Mouse (Mus musculus): ENCODE results near the gene Csnk1e.

The Csnk1e gene

DNA sequence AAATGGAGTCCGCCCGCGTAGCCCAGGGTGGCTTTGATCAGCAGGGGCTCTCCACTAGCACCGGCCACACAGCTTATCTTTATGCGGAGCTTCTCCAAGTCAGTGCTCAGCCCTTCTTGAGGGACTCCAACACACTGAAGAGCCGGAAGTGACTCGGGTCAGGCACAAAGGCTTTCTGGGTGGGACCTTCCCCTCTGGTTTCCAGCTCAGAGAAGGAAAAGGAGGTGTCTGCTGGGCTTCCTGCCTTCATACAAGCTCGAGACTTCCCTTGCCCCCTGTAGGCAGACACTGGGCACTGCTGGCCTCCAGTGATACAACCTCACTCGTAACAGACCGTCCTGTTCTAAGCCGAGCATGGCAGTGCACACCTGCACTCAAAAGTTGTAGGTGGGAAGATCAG lies 58.6 kb downstream of the Csnk1e start:
- DNase-seq (ENCODE audit: low read depth in 1 of 2, low spot score in 2 of 2) = no peak

DNA sequence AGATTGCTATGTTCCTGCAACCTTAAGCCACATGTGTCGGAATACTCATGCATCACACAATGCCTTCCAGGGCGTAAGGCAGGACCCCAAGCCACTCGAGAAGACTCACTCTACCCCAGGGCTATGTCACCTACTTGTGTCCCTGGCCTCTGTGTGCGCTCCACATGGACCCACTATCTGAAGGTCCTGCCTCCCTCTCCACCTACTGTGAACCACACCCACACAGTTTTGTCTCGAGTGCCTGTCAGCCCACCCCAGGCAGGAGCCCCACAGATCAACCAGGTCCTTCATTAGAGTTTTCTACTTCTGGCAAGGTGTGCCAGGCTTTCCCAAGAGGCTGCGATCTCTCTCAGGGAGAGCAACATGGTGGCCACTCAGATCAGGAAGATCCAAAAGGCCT lies 60.1 kb downstream of the Csnk1e start:
- DNase-seq (ENCODE audit: low read depth in 1 of 2, low spot score in 2 of 2) = no peak

DNA sequence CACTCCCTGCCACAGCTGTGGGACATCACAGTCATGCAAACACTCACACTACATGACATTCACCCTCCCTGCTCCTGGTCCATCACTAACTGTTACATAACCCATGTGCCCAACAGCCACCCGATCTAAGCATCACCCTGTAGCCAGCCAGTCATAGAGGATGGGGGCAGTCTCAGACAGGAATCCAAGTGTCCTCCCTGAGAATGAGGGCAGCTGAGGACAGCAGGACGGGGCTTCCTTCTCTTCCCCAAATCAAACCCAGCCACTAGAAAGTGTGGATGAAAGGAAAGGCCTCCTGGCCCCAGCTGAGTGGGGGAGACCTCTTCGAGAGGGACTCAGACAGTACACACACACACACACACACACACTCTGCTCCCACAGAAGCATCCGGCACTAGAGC lies 60.5 kb downstream of the Csnk1e start:
- DNase-seq (ENCODE audit: low read depth in 1 of 2, low spot score in 2 of 2) = no peak

DNA sequence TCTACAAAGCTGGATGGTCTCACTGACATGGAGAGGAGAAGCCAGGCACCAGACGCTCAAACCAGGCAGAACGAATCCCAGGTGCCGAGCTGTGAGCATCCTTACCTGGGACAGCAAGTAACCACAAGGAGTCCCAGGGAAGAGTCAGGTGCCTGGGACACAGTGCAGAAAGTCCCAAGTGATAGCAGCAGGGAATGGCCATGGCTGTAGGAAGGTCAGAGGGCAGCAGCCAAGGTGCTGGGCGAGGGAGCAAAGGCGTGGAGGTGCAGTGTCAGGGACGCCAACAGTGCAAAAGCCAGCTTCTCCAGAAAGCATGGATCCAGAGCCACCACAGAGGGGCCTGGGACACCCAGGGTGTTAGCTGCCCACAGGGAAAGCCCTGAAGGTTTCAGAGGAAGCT lies 62.3 kb downstream of the Csnk1e start:
- DNase-seq (ENCODE audit: low read depth in 1 of 2, low spot score in 2 of 2) = no peak

DNA sequence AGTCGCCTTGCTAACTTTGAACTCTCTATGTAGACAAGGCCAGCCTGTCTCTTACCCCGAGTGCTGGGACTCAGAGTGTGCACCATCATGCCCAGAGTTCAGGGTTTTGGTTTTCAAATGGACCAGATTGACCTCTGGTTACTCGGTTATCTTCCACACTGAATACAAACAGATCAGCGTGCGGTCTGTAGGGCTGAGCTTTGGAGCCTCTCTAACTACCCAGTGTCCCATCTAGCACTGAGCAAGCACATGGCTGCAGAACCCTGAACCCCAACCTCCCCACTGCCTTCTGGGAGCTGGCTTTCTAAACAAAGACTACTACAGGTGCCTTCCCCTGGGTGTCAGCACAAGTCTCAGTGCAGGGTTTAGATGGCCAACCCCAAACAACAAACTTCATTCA lies 62.8 kb downstream of the Csnk1e start:
- no peak for DNase-seq (ENCODE audit: low read depth in 1 of 2, low spot score in 2 of 2)

DNA sequence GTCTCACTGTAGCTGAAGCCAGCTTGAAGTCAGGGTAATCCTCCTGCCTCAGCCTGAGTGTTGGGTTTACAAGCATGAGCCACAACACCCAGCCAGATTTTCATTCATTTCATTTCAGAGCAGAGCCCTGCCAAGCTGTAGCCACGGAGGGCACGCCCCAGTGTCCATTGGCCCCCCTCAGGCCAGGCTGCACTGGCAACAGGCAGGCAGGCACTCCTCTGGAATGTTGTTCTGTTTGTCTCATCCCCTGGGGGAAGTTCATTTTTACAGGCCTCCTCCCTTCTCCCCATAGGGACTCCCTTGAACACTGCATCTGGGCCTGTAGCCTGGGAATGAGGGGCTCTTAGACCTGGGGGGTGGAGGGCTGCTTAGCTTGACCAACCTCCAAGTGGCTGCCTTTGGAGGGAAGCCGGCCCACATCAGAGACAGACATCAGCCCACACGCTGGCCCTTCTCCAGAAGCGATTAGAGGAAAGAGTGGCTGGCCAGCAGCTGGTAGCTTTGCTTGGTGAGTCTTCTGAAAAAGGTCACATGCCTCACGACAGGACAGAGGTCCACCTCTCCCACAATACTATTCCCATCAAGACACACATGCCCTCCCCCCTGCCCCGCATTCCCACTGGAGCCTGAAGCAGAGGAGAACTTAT lies 63.8 kb downstream of the Csnk1e start:
- no peak for DNase-seq (ENCODE audit: low read depth in 1 of 2, low spot score in 2 of 2)

DNA sequence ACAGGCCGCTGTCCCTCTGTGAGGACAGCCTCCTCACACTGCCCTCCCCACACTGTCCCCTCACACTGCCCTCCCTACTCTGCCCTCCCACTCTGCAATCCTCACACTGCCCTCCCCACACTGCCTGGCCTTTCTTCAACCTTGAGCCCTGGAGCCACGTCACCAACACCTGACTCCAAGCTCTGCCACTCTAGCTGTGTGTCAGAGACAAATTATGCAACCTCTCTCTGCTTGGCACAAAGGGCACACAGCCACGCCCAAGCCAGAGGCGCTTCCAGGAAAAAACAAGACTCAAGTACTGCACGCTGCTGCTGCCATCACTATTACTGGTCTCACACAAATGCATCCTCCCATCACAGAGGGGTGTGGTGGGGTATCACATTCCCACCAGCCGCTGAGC lies 64.9 kb downstream of the Csnk1e start:
- peak; percentile 61 to 67 for DNase-seq (ENCODE audit: low read depth in 1 of 2, low spot score in 2 of 2)

DNA sequence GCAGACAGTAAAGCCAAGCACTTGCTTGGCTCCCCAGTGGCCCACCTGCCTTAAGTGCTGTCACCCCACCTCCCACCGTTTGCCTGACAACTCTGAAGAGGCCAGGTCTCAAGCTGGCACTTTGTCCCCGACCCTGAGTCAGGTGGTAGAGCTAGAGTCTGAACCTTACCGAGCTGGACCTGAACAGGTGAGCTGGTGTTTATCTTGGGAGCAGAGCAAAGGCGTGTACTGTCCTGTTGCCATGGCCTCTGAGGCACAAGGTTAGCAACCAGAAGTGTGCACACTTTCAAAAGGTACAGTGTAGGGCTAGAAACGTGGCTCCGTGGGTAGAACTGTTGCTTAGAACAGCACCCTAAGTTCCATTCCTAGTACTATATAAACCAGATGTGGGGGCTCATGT lies 67.2 kb downstream of the Csnk1e start:
- DNase-seq (ENCODE audit: low read depth in 1 of 2, low spot score in 2 of 2) = no peak

DNA sequence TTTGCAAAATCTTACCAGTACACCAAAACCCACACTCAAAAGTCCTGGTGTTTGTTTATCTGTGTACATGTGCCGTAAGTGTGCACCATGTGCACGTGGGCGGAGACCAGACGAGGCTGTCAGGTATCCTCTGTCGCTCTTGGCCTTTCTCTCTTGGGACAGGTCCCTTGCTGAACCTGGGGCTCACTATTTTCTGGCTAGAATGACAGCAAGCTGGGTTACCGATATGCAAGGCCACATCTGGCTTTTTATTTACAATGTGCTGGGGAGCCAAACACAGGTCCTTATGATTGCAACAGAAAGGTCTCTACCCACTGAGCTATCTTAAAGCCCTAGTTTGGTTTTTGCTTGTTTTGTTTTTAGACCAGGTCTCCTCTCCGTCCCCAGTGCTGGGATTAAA lies 67.8 kb downstream of the Csnk1e start:
- DNase-seq (ENCODE audit: low read depth in 1 of 2, low spot score in 2 of 2) = no peak

DNA sequence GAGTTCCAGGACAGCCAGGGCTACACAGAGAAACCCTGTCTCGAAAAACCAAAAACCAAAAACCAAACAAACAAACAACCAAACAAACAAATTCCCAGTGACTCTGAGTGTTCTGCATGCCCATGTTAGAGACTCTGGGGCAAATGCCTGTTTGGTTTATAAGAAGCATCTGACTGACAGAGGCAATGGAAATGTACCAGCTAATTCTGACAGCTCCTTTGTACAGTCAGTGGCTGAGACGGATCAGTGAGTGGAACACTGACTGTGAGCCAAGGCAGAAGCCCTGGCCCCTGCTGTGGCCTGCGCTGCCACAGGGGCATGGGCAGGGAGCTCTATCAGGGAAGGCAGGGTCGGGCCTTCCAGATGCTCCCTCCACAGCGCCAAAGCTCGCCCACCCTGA lies 68.3 kb downstream of the Csnk1e start:
- DNase-seq (ENCODE audit: low read depth in 1 of 2, low spot score in 2 of 2) = no peak

DNA sequence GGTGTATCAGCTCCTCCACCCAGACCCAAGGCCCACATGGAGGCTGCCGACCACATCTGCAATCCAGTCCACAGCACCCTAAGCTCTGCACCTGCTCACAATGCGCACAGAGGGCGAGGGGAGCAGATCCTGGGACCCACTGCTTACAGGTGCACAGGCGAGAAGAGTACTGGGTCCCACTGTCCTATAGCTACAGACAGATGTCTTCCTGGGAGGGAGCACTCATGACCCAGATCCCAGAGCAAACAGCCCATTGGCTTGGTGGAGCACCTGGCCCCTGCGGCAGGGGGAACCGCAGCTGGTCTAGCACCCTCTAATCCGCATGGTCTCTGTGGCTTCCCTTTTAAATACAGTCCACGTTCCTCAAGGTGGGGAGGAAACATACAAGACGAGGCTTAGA lies 73.7 kb downstream of the Csnk1e start:
- no peak for DNase-seq (ENCODE audit: low read depth in 1 of 2, low spot score in 2 of 2)

DNA sequence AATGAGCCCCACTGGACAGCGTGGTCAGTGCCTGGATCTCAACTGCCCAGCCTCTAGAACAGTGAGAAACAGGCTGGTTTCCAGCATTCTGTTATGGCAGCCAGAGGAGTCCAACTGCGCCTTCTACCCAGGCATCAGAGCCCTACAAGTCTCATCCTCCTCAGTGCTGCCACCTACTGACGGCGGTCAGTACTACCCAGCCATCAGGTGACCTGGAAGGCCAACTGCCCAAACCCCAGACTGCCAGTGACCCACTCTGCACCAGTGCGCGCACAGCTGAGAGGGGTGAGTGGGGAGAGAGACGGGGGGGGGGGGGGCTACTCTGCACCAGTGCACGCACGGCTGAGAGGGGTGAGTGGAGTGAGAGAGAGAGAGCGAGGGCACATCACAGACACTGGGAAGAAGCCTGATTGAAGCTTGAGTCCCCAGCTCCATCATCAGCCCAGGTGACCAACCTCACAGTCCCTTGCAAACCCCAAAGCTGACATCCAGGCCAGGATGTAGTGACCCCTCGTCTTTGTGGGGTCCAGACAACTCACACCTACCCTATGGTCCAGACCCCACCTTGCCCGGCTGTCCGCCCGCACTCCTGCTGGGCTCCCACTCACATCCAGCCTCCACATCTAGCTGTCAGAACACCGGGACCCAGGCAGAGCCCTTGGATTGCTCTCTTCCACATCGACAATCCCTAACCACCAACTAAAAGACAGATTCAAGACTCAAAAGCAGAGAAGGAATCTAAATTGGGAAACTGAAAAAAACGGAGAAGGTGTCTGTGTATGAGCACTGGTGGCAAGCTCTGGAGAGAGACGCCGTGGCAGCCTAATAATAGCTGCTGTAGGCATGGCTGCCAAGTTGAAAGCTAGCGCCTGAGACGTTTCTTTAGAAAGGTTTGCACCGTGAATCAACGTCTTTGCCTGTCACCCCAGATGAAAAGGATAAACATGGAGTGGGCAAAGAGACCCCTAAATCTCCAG lies 74.6 kb downstream of the Csnk1e start:
- peak in 1 of 2 experiments; percentile 59 for DNase-seq (ENCODE audit: low read depth in 1 of 2, low spot score in 2 of 2)

DNA sequence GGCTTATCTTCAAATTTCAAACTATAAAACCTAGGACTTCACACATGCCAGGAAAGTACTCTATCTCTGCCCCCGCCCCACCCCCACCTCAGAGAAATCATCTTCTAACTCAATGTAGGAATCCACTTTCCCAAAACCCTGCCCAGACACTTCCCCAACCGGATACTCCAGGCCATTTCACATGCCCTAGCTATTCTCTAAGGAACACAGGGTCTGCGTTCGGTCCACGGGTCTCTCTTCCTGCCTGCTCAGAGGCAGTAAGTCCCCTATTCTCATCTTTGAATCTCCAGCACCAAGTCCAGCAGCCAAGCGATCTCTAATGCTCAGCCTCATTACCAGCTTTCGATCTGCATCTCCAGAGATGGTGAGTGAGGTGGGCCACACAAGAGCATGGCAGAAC lies 75.7 kb downstream of the Csnk1e start:
- DNase-seq (ENCODE audit: low read depth in 1 of 2, low spot score in 2 of 2) = no peak

DNA sequence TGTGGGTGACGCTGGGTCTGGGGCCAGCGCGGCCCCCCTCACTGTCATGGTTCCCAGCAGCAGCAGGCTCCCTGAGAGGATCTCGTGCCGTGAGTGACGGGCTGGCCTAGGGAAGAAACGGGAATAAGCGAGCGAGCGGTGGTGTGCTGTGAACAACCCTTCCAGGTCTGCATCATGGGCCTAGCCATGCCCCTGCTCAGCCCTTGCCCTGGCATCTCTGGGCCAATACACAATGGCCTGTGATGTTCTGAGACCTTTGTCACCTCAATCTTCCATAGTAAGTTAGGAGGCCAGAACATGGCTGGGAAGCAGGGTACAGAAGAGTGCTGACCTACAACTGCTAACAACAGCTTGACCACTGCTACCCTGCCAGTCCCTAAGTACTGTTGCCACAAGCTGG lies 76.8 kb downstream of the Csnk1e start:
- DNase-seq (ENCODE audit: low read depth in 1 of 2, low spot score in 2 of 2) = no peak

DNA sequence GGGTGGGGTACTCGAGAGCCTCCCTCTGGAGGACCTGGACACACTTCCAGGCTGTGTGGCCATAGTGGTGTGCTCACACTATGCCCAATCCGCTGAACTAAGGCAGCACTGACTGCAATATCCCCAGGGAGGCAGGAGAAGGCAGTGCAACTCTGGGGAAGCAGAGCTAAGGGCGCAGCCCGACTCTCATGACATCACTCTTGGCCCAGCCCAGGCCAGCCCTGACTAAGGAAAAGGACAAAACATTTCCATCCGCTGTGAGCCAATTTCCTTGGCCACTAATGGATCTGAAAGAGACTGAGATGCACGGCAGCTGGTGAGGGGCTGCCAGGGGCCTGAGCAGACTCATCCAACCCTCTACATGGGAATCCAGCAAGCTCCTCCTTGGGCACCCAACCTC lies 77.7 kb downstream of the Csnk1e start:
- DNase-seq (ENCODE audit: low read depth in 1 of 2, low spot score in 2 of 2) = no peak

DNA sequence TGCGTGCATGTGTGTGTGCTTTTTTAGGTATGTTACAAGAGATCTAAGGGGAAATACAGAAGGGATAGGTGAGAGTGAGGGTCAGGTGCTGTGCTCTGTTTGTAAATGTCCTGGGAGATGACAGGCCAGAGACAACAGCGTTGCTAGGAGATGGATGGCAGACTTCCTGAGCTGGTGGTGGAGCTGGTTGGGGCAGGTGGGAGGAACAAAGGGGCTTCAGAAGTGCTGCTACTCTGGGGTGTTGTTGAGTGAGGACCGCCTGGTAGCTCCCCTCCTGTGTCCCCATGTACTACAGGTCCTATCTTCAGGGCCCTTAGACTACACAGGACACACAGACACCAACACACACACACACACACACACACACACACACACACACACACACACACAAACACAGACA lies 80.6 kb downstream of the Csnk1e start:
- no peak for DNase-seq (ENCODE audit: low read depth in 1 of 2, low spot score in 2 of 2)

DNA sequence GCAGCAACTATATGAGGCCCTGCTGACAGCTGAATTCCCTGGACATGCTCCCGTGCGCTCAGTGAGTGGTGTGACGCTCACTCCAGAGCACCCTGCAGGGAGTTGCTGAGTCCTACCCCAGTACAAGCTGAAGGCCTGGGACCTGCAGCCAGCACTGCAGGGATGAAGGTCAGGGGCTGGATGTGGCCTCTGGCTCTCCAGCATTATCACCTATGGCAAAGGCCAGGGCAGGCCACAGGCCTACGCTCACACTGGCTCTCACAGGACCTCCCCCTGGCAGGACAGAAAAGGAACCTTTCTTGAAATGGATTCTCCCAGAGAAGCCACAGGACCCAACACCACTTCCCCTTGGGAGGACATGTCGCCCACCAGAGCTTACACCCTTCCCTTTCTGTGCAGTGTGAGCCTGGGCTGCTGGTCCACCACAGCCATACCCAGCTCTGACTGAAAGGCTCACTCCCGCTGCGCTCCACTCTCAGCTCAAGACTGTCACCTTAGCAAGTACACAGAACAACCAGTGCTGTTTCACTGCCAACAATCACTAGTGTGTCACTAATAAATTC lies 85.0 kb downstream of the Csnk1e start:
- DNase-seq (ENCODE audit: low read depth in 1 of 2, low spot score in 2 of 2) = no peak

DNA sequence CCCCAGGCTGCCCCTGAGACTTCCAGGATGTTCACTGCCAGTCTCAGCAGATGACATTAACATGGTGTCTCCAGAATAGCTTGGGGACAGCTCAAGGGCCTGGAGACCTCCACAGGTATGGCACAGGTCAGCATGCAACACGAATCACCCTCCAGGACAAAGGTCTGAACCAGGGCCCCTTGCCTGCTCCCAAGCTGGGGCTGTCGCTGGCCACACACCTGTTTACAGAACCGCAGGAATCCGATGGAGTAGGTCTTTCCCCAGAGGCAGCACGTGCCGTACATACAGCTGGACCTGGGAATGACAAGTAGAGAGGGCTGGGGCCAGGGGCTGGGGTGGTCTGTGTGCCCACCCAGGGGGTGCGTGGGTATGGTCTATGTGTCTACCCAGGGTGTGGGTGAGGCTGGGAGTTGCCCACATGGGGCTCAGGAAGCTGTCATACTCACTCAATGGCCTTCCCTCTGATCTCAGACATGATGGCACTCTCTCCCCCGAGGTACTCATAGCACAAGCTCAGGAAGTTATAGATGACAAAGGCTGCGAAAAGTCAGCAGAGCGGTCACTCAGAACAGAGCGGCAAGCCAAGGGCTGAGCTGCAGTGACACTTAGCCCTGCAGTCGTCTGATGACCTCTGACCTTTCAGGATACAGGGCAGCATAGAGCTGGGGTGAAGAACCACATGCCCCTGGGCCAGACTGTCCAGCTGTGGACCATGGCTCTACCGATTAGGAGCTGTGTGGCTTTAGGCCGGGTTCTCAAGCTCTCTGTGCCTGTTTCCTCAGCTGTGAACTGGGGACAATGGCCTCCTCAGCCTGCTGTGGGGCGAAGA lies 85.7 kb downstream of the Csnk1e start:
- no peak for DNase-seq (ENCODE audit: low read depth in 1 of 2, low spot score in 2 of 2)

DNA sequence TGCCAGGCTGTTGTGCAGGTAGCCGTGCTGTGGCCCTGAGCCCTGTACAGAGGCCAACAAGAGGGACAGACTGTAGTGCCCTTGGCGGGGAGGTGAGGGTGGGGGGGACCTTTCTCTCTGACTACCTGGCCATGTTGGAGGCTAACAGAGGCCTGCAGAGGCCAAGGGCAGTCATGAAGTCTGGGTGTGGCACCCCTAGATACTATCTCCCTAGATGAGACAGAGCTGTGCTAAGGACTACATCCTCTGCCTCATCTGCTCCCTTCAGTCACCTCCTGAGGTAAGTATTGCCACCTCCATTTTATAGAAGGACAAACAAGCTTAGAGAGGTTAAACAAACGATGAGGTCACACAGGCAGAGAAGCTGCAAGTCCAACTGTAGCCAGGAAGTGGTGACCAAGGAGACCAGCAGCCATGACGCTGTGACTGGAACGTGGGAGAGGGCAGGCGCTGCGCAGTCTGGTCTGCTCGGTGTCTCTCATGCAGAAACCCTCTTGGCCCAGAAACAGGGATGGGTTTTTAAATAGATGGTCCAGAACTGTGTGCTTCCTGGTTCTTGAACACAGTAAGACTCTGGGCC lies 86.4 kb downstream of the Csnk1e start:
- DNase-seq (ENCODE audit: low read depth in 1 of 2, low spot score in 2 of 2) = no peak

DNA sequence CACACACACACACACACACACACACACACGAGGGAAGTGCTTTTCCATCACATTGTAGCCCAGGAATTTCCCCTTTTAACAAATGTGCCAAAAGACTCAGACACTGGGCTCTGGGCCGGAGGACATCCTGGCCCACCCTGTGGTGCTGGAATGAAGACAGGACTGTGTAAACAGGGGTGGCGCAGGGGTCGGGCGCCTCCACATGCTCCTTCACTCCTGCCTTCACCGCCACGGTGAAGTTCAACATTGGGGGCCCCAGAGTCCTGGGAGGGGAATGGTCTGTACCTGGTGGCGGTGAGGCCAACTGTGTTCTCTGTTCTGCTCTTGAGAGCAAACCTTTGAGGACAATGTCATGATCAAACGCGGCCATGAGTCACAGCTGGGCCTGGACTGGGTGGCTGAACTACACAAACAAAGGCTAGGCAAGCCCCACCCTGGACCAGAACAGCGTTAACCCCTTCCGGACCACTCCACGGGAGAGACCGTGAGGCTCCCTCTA lies 87.0 kb downstream of the Csnk1e start:
- no peak for DNase-seq (ENCODE audit: low read depth in 1 of 2, low spot score in 2 of 2)
